Mouse (Mus musculus) neural tube, embryonic 13.5 days (tissue): ENCODE data around the gene Ctnnd2. TPM values are rescaled to one million over a fixed set of nuclear protein-coding genes. Genes with fewer than 3 reads are reported as not detected.

Experiments used
- ATAC-seq: fragments of 200-750 bp; cut with Nextera tagmentation; 2 replicates; pipeline ENCODE4 v1.8.0; 2017; ENCODE audit warnings: low read depth, mild to moderate bottlenecking, moderate TSS enrichment, moderate library complexity
- H3K27ac ChIP-seq: fragments of 300-500 bp; sonication (generic); replicated peaks from 2 replicates; pipeline ENCODE4 v1.5.1; 2015; ENCODE audit warnings: moderate library complexity, mild to moderate bottlenecking, inconsistent platforms
- H3K27me3 ChIP-seq: fragments of 300-500 bp; sonication (generic); 2 replicates; pipeline ENCODE4 v1.6.1; 2015; ENCODE audit warnings: mild to moderate bottlenecking, inconsistent platforms
- H3K36me3 ChIP-seq: fragments of 300-500 bp; sonication (generic); 2 replicates; pipeline ENCODE4 v1.6.1; 2015; ENCODE audit warnings: mild to moderate bottlenecking, inconsistent platforms
- H3K4me1 ChIP-seq: fragments of 300-500 bp; sonication (generic); replicated peaks from 2 replicates; pipeline ENCODE4 v1.6.1; 2015; ENCODE audit warnings: inconsistent platforms
- H3K4me2 ChIP-seq: fragments of 300-500 bp; sonication (generic); 2 replicates; pipeline ENCODE4 v1.6.1; 2015; ENCODE audit warnings: inconsistent platforms, mild to moderate bottlenecking, moderate library complexity
- H3K4me3 ChIP-seq: fragments of 300-500 bp; sonication (generic); 2 replicates; pipeline ENCODE4 v1.5.1; 2015; ENCODE audit warnings: mild to moderate bottlenecking, inconsistent platforms
- H3K9ac ChIP-seq: fragments of 300-500 bp; sonication (generic); 2 replicates; pipeline ENCODE4 v1.6.1; 2015; ENCODE audit warnings: moderate library complexity, mild to moderate bottlenecking, inconsistent platforms
- H3K9me3 ChIP-seq: fragments of 300-500 bp; sonication (generic); 2 replicates; pipeline ENCODE4 v1.6.1; 2016; ENCODE audit warnings: inconsistent platforms
- WGBS: fragments of 180-500 bp; shearing (Covaris S2); methylation state at CpG from one replicate; pipeline ENCODE4 v1.1.7; 2015; 5-methylcytosine and 5-hydroxymethylcytosine counted together
- polyA plus RNA-seq: library from polyadenylated mRNA; unstranded; fragments of >200 nt; fragmentation: Nextera tagmentation; extraction: Ambion mirVana; gene quantifications from 2 replicates; pipeline ENCODE4 v1.2.1, GENCODE M21; 2015

The Ctnnd2 gene
- polyA plus RNA-seq, 1 experiment from 2014 or later = 56.9 TPM

DNA sequence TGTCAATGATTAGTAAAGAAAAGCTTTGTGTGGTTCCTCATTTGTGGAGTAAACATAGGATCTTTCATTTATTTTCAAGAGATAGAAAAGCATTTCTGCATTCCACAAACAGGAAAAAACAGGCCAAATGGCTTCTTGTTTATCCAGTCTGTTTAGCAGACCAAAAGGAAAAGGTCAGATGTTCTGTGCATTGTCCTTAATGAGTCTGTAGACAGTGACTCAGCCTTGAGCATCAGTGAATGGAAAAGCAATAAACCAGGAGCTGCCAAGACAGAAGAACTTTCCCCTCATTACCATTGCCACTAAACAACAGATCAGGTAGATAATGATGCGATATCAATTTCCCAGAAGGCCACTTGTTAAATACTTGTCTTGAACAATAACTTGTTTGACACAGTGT lies 192.1 kb downstream of the Ctnnd2 start:
- Histone ChIP-seq H3K9ac (no peak overlapping the region), H3K4me2 (no peak overlapping the region), H3K4me1 (no peaks in the 10 kb centered on the region), H3K4me3 (no peak overlapping the region), H3K36me3 (no peaks in the 10 kb centered on the region), H3K27me3 (no peaks in the 10 kb centered on the region), H3K9me3 (no peaks in the 10 kb centered on the region), H3K27ac (no peak overlapping the region)
- ATAC-seq = no peak
- 88% methylated on average over 1 of the region's 1 CpGs for WGBS

DNA sequence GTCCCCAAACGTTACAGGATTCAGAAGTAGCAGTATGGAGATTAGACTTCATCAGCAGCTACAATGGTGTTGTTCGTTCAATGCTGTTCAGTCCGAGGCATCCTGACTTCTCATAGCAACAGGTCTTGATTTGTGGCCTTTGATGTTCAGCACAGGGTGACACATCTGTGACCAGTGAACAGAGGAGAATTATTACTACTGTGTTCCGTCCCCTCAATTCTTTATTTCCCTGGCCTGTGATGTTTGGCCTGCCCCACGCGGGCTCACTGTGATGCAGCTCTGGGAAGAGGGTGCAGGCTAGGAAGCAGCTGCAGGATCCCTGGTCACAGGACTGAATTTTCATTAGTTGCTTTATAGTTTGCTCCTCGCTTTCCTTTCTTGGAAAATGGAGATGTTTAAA lies 197.6 kb downstream of the Ctnnd2 start:
- Histone ChIP-seq H3K9me3 (no peaks in the 10 kb centered on the region), H3K4me2 (no peak overlapping the region), H3K4me1 (peaks cover 5% of the 10 kb centered on the region), H3K27ac (no peak overlapping the region), H3K4me3 (no peak overlapping the region), H3K36me3 (no peaks in the 10 kb centered on the region), H3K27me3 (no peaks in the 10 kb centered on the region), H3K9ac (no peak overlapping the region)
- ATAC-seq = 0 out of 2 replicates have a peak, but pooled peaks have one; percentile 32
- 31% methylated on average over 7 of the region's 7 CpGs for WGBS

DNA sequence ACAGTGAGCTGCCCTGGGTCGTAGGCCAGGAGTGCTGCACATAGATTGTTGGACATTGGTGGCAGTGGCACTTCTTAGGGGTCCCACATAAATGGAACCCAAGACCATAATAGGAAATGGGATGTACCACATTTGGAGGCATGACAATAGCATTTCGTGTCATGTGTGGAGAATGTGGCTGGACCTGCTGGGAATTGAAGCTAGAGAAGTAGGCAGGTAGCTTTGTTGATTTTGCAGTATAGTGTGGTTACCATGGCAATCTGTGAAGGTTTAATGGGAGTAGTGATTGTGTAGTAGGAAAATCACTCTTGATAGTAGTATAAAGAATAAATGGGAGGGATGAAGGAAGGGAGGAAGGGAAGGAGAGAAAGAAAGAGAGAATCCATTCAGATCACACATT lies 198.8 kb downstream of the Ctnnd2 start:
- H3K27me3 ChIP-seq = no peaks in the 10 kb centered on the region
- no peaks in the 10 kb centered on the region for H3K36me3 ChIP-seq
- no peak overlapping the region for H3K9ac ChIP-seq
- peaks cover 5% of the 10 kb centered on the region for H3K4me1 ChIP-seq
- no peak for ATAC-seq
- no peak overlapping the region for H3K27ac ChIP-seq
- no peak overlapping the region for H3K4me3 ChIP-seq
- WGBS = 76% methylated on average over 2 of the region's 2 CpGs
- no peaks in the 10 kb centered on the region for H3K9me3 ChIP-seq
- H3K4me2 ChIP-seq = no peak overlapping the region

DNA sequence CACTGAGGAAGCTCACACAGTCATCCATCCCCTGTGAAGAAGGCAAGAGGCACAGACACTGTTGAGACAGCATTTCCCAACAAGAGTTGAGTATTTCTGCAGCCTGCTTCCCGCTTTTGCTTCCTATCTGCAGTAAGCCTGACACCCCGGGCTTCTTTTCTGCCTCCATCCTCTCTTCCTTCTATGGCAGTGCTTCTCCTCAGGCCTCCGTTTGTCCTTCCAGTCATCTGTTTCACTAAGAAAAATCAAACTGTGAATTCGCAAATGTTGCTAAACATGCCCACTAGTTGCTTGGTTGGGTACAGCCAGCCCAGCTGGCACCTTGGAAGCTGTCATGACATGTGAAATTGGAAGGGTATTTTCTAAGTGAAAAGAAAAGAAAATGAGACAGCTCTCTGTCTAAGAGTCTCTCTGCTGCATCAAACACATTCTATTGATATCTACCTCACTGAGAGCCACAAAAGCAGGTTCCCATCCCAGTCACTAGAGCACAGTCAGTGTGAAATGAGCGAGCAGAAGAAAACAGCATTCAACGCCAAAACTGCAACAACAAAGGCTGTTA lies 201.3 kb downstream of the Ctnnd2 start:
- Histone ChIP-seq H3K27me3 (no peaks in the 10 kb centered on the region), H3K4me1 (peaks cover 5% of the 10 kb centered on the region), H3K4me2 (no peak overlapping the region), H3K9me3 (no peaks in the 10 kb centered on the region), H3K27ac (no peak overlapping the region), H3K4me3 (no peak overlapping the region), H3K9ac (no peak overlapping the region), H3K36me3 (no peaks in the 10 kb centered on the region)
- no peak for ATAC-seq
- WGBS = 84% methylated on average over 6 of the region's 6 CpGs

DNA sequence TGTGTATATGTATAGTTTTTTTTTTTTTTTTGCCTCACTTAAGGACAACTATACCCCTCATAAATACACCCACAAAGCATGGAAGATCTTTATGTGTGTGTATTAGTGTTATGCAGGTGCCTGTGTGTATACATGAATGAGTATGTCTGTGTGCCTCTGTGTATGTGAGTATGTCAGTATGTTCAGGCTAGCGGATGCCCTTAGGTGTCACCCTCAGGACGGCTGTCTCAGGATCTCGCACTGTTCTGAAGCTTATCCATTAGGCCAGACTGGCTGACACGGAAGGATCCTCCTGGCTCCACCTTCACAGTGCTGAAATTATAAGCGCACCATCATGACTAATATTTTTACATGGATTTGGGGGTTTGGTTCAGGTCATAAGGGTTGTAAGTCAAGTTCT lies 202.5 kb downstream of the Ctnnd2 start:
- no peak for ATAC-seq
- 95% methylated on average over 5 of the region's 5 CpGs for WGBS
- no peak overlapping the region for H3K4me3 ChIP-seq

DNA sequence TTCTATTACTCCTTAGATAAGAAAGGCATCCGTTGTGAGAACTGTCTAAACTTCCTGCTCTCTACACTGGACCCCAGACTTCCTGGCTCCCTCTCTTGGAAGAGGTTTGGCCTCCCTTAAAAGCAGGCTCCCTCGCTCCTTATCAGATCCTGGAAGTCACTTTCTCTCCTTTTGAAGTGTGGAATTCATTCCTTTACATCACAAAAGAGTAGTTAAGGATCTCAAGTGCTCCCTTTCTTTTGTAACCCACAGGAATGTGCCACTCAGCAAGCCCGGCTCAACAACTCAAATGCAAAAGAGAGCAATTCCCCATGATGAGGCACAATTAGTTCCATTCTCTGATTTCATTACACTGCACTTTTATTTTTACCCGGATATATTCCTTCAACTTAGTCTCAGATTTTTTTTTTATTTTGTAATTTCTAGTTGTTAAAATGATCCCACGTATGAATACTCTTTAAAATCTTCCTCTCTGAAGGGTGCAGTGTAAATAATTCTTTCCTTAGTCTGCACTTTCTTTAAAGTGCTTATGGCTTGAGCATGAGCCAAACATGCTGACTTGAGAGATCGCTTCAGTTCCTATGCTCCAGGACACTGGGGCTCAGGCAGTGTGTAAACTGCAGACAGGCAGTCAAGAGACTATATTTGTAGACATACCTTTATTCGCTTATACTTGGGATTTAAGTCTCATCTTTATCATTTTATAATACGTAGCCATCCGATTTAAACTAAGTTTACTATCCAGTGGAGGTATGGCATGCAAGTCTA lies 210.9 kb downstream of the Ctnnd2 start:
- H3K36me3 ChIP-seq = no peaks in the 10 kb centered on the region
- no peak overlapping the region for H3K27ac ChIP-seq
- H3K9me3 ChIP-seq = no peaks in the 10 kb centered on the region
- WGBS = 18% methylated on average over 9 of the region's 9 CpGs
- peaks cover 18% of the 10 kb centered on the region for H3K4me1 ChIP-seq
- no peak overlapping the region for H3K9ac ChIP-seq
- no peak for ATAC-seq
- H3K4me3 ChIP-seq = no peak overlapping the region
- H3K27me3 ChIP-seq = no peaks in the 10 kb centered on the region
- no peak overlapping the region for H3K4me2 ChIP-seq

More for the DNA sequence above, 202.5 kb downstream of the Ctnnd2 start:
- peaks cover 5% of the 10 kb centered on the region for H3K4me1 ChIP-seq
- no peak overlapping the region for H3K4me2 ChIP-seq
- H3K9me3 ChIP-seq = no peaks in the 10 kb centered on the region
- H3K9ac ChIP-seq = no peak overlapping the region
- no peaks in the 10 kb centered on the region for H3K36me3 ChIP-seq
- no peak overlapping the region for H3K27ac ChIP-seq
- no peaks in the 10 kb centered on the region for H3K27me3 ChIP-seq

DNA sequence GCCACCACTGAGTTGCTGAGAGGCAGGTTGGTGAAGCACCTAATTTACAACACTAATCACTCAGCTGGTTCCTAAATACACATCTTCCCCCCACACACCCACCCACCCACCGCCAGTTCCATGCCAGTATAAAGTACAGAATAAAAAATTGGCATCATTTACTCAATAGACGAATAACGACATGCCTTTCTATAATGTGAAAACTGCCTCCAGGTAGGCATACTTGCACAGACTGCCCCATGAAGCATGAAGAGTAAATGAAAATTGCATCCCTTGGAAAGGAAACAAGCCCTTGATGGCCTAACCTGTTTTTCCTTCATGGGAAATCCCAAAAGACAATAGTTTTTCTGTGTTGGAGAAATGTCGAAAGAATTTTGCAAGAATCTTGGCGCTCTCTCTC lies 212.0 kb downstream of the Ctnnd2 start:
- no peak for ATAC-seq
- Histone ChIP-seq H3K36me3 (no peaks in the 10 kb centered on the region), H3K9ac (no peak overlapping the region), H3K27ac (no peak overlapping the region), H3K4me3 (no peak overlapping the region), H3K4me1 (peaks cover 18% of the 10 kb centered on the region), H3K27me3 (no peaks in the 10 kb centered on the region), H3K4me2 (no peak overlapping the region), H3K9me3 (no peaks in the 10 kb centered on the region)
- 65% methylated on average over 5 of the region's 5 CpGs for WGBS

DNA sequence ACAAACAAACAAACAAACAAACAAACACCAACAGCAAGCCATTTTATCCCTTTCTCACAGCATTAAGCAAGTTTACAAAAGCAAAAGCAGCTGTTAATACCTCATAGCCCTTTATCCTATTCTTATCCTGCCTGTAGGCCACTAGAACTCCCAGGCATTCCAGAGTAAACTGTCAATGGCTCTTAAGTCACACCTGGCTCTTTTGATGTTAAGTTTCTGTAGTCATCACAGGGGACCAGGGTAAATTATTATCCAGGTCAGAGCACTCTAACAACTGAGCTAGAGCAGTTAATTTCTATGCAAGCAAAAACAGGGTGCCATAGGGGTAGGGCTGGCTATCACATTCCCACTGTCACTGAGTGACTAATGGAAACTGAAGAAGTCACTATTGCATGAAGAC lies 214.1 kb downstream of the Ctnnd2 start:
- no peak overlapping the region for H3K4me2 ChIP-seq
- peaks cover 18% of the 10 kb centered on the region for H3K4me1 ChIP-seq
- H3K9me3 ChIP-seq = no peaks in the 10 kb centered on the region
- H3K36me3 ChIP-seq = no peaks in the 10 kb centered on the region
- no peak overlapping the region for H3K4me3 ChIP-seq
- no peak for ATAC-seq
- no peaks in the 10 kb centered on the region for H3K27me3 ChIP-seq
- H3K9ac ChIP-seq = no peak overlapping the region
- no peak overlapping the region for H3K27ac ChIP-seq

DNA sequence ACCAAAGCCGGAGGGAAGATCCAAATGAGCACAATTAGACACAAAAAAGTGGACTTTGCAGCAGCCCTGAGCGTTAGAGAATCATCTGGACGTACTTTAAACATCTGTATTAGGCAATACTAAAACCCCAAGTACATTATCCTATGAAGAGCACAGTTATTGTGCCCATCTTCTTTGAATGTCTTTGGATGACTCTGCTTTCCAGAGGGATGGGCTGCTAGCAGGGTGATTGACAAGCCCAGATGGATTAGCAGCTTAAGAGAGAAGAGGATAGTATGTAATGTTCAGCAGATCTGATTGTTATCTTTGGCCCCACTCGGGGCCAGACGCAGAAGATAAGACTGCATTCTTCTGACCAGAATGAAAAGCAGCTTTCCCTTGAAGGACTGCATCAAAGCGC lies 214.9 kb downstream of the Ctnnd2 start:
- WGBS = 70% methylated on average over 6 of the region's 6 CpGs
- H3K36me3 ChIP-seq = no peaks in the 10 kb centered on the region
- ATAC-seq = no peak
- no peaks in the 10 kb centered on the region for H3K27me3 ChIP-seq
- peaks cover 18% of the 10 kb centered on the region for H3K4me1 ChIP-seq
- no peaks in the 10 kb centered on the region for H3K9me3 ChIP-seq
- H3K27ac ChIP-seq = no peak overlapping the region
- no peak overlapping the region for H3K9ac ChIP-seq
- H3K4me2 ChIP-seq = no peak overlapping the region
- H3K4me3 ChIP-seq = no peak overlapping the region

DNA sequence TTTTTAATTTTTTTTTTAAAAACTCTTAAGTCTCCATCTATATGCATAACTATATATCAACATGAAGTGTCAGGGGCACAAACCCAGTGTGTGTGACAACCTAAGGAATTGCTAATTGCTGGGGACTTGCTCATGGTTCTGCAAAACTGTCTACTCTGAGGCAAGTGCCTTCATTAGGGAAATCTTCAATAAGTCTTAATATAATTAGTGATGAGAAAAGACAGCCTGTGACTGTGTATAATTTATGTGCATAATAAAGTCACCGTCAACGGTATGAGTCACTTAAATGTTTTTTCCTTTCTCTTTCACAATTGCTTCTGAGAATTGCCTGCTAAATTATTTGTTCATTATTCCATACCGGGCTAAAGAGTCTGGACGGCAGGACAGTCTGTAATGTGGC lies 228.7 kb downstream of the Ctnnd2 start:
- WGBS = 52% methylated on average over 4 of the region's 4 CpGs
- Histone ChIP-seq H3K4me1 (no peaks in the 10 kb centered on the region), H3K4me3 (no peak overlapping the region), H3K4me2 (no peak overlapping the region), H3K36me3 (no peaks in the 10 kb centered on the region), H3K27ac (no peak overlapping the region), H3K27me3 (no peaks in the 10 kb centered on the region), H3K9me3 (no peaks in the 10 kb centered on the region), H3K9ac (no peak overlapping the region)
- ATAC-seq = no peak

DNA sequence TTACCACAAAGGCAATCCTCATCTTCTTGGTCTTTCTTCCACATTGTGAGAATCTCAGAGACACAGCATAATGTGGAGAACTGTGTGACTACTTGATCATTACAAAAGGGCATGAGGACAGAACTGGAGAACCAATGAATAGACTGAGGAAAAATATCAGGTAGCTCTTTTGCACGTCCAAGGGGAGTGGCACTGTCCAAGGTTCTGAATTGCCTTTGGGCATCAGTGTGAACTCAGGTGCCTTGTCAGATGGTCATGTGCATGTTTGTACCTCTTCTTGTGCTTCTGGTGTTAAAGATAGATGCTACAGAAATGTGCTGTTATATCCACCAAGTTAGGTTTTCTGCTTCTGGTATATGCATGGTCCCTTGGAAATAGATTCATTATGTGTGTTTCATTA lies 233.9 kb downstream of the Ctnnd2 start:
- no peak overlapping the region for H3K4me2 ChIP-seq
- no peak overlapping the region for H3K27ac ChIP-seq
- H3K27me3 ChIP-seq = no peaks in the 10 kb centered on the region
- ATAC-seq = no peak
- WGBS = 7% methylated on average over 1 of the region's 1 CpGs
- no peak overlapping the region for H3K9ac ChIP-seq
- H3K4me1 ChIP-seq = no peaks in the 10 kb centered on the region
- no peaks in the 10 kb centered on the region for H3K9me3 ChIP-seq
- H3K36me3 ChIP-seq = no peaks in the 10 kb centered on the region
- no peak overlapping the region for H3K4me3 ChIP-seq

DNA sequence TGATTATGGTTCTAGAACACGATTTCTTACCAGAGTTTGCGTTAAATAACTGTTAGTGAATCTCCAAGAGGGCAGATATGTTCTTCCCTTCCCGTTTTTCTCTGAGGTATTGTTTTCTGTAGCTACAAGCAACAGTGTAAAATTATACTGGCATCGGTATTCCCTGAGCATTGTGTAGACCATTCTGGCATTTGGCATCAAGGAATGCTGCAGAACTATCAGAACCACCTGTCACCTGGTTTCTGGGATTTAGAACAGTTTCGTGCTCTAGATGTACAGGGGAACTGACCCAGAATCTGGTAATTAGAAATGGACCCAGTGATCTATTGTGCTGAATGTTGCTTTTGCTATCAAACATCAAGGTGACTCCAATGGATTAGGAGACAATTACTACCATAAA lies 250.8 kb downstream of the Ctnnd2 start:
- Histone ChIP-seq H3K9ac (no peak overlapping the region), H3K27ac (no peak overlapping the region), H3K4me1 (no peaks in the 10 kb centered on the region), H3K36me3 (no peaks in the 10 kb centered on the region), H3K9me3 (no peaks in the 10 kb centered on the region), H3K4me3 (no peak overlapping the region), H3K4me2 (no peak overlapping the region), H3K27me3 (no peaks in the 10 kb centered on the region)
- WGBS = 89% methylated on average over 5 of the region's 5 CpGs
- no peak for ATAC-seq

DNA sequence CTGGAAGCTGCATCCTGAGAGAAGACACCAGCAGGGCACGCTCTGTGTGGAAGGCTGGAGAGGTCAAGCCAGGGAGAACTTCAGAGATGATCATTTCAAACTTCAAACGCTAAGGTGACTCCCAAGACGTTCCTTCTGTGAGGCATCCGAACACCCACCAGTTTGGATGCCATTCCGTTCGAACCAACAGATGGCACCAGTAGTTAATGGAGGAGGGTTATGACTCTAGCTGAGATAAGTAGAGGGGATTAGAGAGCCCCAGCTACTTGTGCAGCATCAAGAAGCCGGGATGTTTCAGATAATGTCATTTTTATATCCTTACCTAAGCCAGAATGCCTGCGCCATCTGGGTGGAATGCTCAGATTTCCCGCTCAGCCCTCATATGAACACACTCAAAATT lies 251.9 kb downstream of the Ctnnd2 start:
- no peaks in the 10 kb centered on the region for H3K4me1 ChIP-seq
- no peak overlapping the region for H3K4me3 ChIP-seq
- H3K27ac ChIP-seq = no peak overlapping the region
- H3K9me3 ChIP-seq = no peaks in the 10 kb centered on the region
- H3K4me2 ChIP-seq = no peak overlapping the region
- no peaks in the 10 kb centered on the region for H3K36me3 ChIP-seq
- no peak; the same call in 1 of the 2 replicates for ATAC-seq
- 60% methylated on average over 9 of the region's 9 CpGs for WGBS
- no peak overlapping the region for H3K9ac ChIP-seq
- no peaks in the 10 kb centered on the region for H3K27me3 ChIP-seq
